Mouse (Mus musculus) yolk sac, embryonic 10.5 days (tissue): Measurements from ENCODE around the gene Sh3bp5.
A peak's percentile ranks its signal among the peaks of the same experiment; 100 is the strongest.

Experiments used
- DNase-seq: peaks from one replicate; pipeline ENCODE4 v3.0.0-alpha.2; 2017; ENCODE audit warnings: low spot score

Gene Sh3bp5

GRCm38 (mm10) chr14:31337406-31337805 lies 98.5 kb downstream of the Sh3bp5 start:
- no peak for DNase-seq

- peak; percentile 99 for DNase-seq
Observed at GRCm38 (mm10) chr14:31336369-31337155, 99.3 kb downstream of the Sh3bp5 start, which contains the start of gene Capn7. Gene Capn7 (plus strand): TSS chr14:31336638.

DNA sequence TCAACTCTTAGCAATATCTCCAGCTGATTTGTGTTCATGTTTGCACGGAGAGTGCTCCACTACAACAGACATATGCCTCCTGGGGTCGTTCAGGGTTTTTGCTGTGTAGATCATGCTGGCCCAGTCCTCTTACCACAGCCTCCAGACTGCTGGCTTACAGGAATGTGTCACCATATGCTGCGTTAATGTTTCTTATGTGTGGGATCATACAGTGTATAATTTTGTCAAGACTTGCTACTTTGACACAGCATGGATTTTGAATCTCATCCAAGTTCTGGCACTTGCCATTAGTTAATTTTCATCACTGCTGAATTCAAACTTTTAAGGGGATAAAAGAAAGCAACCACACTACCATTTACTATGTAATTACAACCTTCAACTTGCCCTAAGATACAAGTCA lies 100.1 kb downstream of the Sh3bp5 start:
- DNase-seq, result no peak

DNA sequence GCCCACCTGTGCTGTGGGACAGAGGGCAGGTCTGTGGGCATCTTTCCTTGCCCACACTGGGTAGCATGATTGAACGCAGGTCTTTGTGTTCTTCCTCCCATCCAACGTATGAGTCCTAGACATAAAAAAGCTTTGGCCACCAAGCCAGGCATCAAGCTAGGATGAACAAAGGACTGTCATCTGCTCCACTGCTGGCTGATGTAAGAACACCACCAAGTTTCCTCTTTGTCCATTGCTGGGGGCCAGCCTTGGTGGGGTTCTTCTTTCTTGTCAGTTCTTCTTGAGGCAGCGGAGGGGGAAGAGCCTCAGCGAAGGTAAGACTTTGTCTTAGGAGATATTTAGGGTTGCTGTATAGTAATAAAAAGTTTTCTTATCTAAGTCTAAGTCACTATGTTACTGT lies 104.9 kb downstream of the Sh3bp5 start:
- no peak for DNase-seq

- no peak for DNase-seq
Observed at GRCm38 (mm10) chr14:31329741-31330140, 106.1 kb downstream of the Sh3bp5 start.

- no peak for DNase-seq
Observed at GRCm38 (mm10) chr14:31327681-31328080, 108.2 kb downstream of the Sh3bp5 start.

- no peak for DNase-seq
Observed at GRCm38 (mm10) chr14:31327196-31327595, 108.7 kb downstream of the Sh3bp5 start.

DNA sequence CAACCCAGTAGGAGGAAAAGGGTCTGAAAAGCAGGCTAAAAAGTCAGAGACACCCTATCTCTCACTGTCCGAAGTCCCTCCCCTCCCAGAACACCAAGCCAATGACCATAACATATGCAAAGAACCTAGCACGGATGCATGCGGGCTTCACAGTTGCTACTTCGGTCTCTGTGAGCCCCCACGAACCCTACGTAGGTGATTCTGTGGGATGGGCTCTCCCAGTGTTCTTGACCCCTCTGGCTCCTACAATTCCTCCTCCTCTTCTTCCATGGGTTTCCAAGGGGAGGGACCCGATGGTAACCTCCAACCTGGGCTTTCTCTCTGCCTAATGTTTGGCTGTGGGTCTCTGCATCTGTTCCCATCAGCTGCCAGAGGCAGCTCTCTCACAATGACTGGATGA lies 109.1 kb downstream of the Sh3bp5 start:
- no peak for DNase-seq

DNA sequence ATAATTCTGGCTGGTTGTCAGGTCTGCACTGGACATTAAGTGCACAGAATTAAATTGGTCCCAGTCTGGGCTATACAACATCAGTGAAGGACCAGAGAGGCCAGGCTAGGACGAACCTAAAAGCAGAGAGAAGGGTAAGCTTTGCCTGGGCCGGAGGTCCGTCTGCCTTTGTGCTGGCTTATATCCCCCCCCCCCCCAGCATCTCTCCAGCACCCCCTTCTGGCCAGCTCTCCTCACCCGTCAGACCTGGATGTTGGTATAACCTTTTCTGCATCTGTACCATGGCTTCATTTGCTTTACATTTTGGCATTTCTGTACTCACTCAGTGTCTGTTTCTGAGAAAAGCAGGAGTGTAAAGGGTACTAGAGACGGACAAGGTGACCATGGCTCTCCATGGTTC lies 110.3 kb downstream of the Sh3bp5 start:
- no peak for DNase-seq

GRCm38 (mm10) chr14:31324851-31325250 lies 111.0 kb downstream of the Sh3bp5 start:
- DNase-seq, result no peak

GRCm38 (mm10) chr14:31323849-31324792 lies 111.8 kb downstream of the Sh3bp5 start, which contains the start of gene Dnah1:
Gene Dnah1 (minus strand): TSS chr14:31323896.
- peak; percentile 21 for DNase-seq

- no peak for DNase-seq
Observed at GRCm38 (mm10) chr14:31323189-31323588, 112.7 kb downstream of the Sh3bp5 start.

GRCm38 (mm10) chr14:31322191-31322590 lies 113.7 kb downstream of the Sh3bp5 start:
- DNase-seq, result no peak

GRCm38 (mm10) chr14:31321181-31321580 lies 114.7 kb downstream of the Sh3bp5 start:
- no peak for DNase-seq

- no peak for DNase-seq
Observed at GRCm38 (mm10) chr14:31319546-31319945, 116.3 kb downstream of the Sh3bp5 start.

GRCm38 (mm10) chr14:31317754-31318153 lies 118.1 kb downstream of the Sh3bp5 start:
- DNase-seq, result no peak

- no peak for DNase-seq
Observed at GRCm38 (mm10) chr14:31316613-31317012, 119.3 kb downstream of the Sh3bp5 start.

- no peak for DNase-seq
Observed at GRCm38 (mm10) chr14:31313192-31313591, 122.7 kb downstream of the Sh3bp5 start.
